Mouse (Mus musculus): ENCODE data around the gene Cela3b.

GRCm38 (mm10) chr4:137443625-137444024 lies 13.3 kb upstream of the Cela3b start:
- TF ChIP-seq USF1 (IDR thresholded peaks at IDR 0.05; ENCODE audit: low read depth) (no peak), CTCF (IDR thresholded peaks at IDR 0.05; ENCODE audit: control insufficient read depth, insufficient read depth, insufficient read length) (peak; percentile 16)
